Mouse (Mus musculus) liver, embryonic 12.5 days (tissue): ENCODE data around the gene Pon3. TPM values are rescaled to one million over a fixed set of nuclear protein-coding genes. Genes with fewer than 3 reads are reported as not detected.

Experiments
- ATAC-seq: fragments of 200-750 bp; cut with Nextera tagmentation; 2 replicates; pipeline ENCODE4 v1.8.0; 2017; ENCODE audit warnings: moderate number of reproducible peaks, mild to moderate bottlenecking, moderate library complexity
- H3K27ac ChIP-seq: fragments of 300-500 bp; sonication (generic); 2 replicates; pipeline ENCODE4 v1.5.1; 2016; ENCODE audit warnings: mild to moderate bottlenecking
- H3K27me3 ChIP-seq: fragments of 300-500 bp; sonication (generic); replicated peaks from 2 replicates; pipeline ENCODE4 v1.6.1; 2016; ENCODE audit warnings: mild to moderate bottlenecking, moderate library complexity
- H3K36me3 ChIP-seq: fragments of 300-500 bp; sonication (generic); 2 replicates; pipeline ENCODE4 v1.6.1; 2016; ENCODE audit warnings: mild to moderate bottlenecking, moderate library complexity
- H3K4me1 ChIP-seq: fragments of 300-500 bp; sonication (generic); 2 replicates; pipeline ENCODE4 v1.6.1; 2016
- H3K4me2 ChIP-seq: fragments of 300-500 bp; sonication (generic); 2 replicates; pipeline ENCODE4 v1.6.1; 2016; ENCODE audit warnings: mild to moderate bottlenecking, moderate library complexity
- H3K4me3 ChIP-seq: fragments of 300-500 bp; sonication (generic); 2 replicates; pipeline ENCODE4 v1.5.1; 2016; ENCODE audit warnings: mild to moderate bottlenecking, moderate library complexity
- H3K9ac ChIP-seq: fragments of 300-500 bp; sonication (generic); 2 replicates; pipeline ENCODE4 v1.6.1; 2016; ENCODE audit warnings: mild to moderate bottlenecking, moderate library complexity
- H3K9me3 ChIP-seq: fragments of 300-500 bp; sonication (generic); replicated peaks from 2 replicates; pipeline ENCODE4 v1.6.1; 2016; ENCODE audit warnings: mild to moderate bottlenecking, moderate library complexity
- WGBS: fragments of 180-500 bp; shearing (Covaris S2); methylation state at CpG from one replicate; pipeline ENCODE4 v1.1.7; 2016; ENCODE audit not compliant: insufficient replicate concordance; 5-methylcytosine and 5-hydroxymethylcytosine counted together
- polyA plus RNA-seq: library from polyadenylated mRNA; unstranded; fragments of >200 nt; fragmentation: Nextera tagmentation; extraction: Ambion mirVana; gene quantifications from 2 replicates; pipeline ENCODE4 v1.2.1, GENCODE M21; 2016

Gene Pon3
- polyA plus RNA-seq, 1 experiment from 2014 or later = 16.0 TPM

- Histone ChIP-seq H3K36me3 (no peaks in the 10 kb centered on the region), H3K9me3 (no peaks in the 10 kb centered on the region), H3K9ac (no peak overlapping the region), H3K4me2 (no peak overlapping the region), H3K27ac (no peak overlapping the region), H3K27me3 (peaks cover 5% of the 10 kb centered on the region; the same call in 1 of the 2 replicates), H3K4me3 (no peak overlapping the region), H3K4me1 (peaks cover 5% of the 10 kb centered on the region; the same call in 1 of the 2 replicates)
- 0 out of 2 replicates have a peak, but pooled peaks have one; percentile 30 for ATAC-seq
- WGBS = 73% methylated on average over 5 of the region's 5 CpGs
These were observed 57.5 kb downstream of the Pon3 start for GRCm38 (mm10) chr6:5198590-5198989.

GRCm38 (mm10) chr6:5193693-5194092 lies 62.4 kb downstream of the Pon3 start, which contains the start of gene Pon1:
TSS of gene Pon1 (minus strand) at chr6:5193946.
- Histone ChIP-seq H3K27me3 (peaks cover 5% of the 10 kb centered on the region; the same call in 1 of the 2 replicates), H3K9me3 (no peaks in the 10 kb centered on the region), H3K4me2 (no peak within 1 kb of the TSS), H3K36me3 (no peaks in the 10 kb centered on the region), H3K27ac (no peak within 1 kb of the TSS), H3K4me3 (no peak within 1 kb of the TSS), H3K4me1 (peaks cover 6% of the 10 kb centered on the region; the same call in 1 of the 2 replicates), H3K9ac (no peak within 1 kb of the TSS)
- peak; percentile 23; the same call in 1 of the 2 replicates for ATAC-seq
- WGBS = 44% methylated on average over 5 of the region's 5 CpGs

GRCm38 (mm10) chr6:5190761-5191160 lies 65.3 kb downstream of the Pon3 start:
- Histone ChIP-seq H3K9me3 (no peaks in the 10 kb centered on the region), H3K27me3 (peaks cover 3% of the 10 kb centered on the region; the same call in 1 of the 2 replicates), H3K9ac (no peak overlapping the region), H3K36me3 (no peaks in the 10 kb centered on the region), H3K4me1 (peaks cover 21% of the 10 kb centered on the region), H3K27ac (no peak overlapping the region), H3K4me3 (no peak overlapping the region), H3K4me2 (no peak overlapping the region)
- no peak for ATAC-seq
- WGBS = 50% methylated on average over 4 of the region's 4 CpGs

DNA sequence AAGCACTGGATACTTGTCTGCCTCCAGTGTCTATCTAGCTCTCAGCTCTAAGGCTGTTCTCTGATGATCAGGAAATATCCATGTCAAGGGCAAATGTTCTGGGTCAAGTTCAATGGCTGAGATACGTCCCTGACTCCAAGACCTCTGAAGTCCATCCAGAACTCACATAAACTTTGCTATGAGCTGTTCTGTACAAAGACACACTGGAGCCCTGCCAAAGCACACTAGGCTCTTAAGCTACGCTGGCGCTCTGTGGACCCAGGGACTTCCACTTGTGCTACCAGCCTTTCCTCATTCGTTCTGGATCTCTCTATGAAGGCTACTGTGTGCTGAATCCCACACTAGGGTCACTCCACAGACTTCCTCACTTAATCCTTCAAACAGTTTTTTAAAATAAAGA lies 66.6 kb downstream of the Pon3 start:
- H3K9ac ChIP-seq = no peak overlapping the region
- H3K4me2 ChIP-seq = no peak overlapping the region
- 63% methylated on average over 4 of the region's 4 CpGs for WGBS
- ATAC-seq = no peak
- no peaks in the 10 kb centered on the region for H3K9me3 ChIP-seq
- H3K4me1 ChIP-seq = peaks cover 25% of the 10 kb centered on the region
- no peak overlapping the region for H3K4me3 ChIP-seq
- H3K27ac ChIP-seq = no peak overlapping the region
- no peaks in the 10 kb centered on the region; the same call in 1 of the 2 replicates for H3K27me3 ChIP-seq
- no peaks in the 10 kb centered on the region for H3K36me3 ChIP-seq

- WGBS = 70% methylated on average over 6 of the region's 6 CpGs
- Histone ChIP-seq H3K36me3 (no peaks in the 10 kb centered on the region), H3K27me3 (no peaks in the 10 kb centered on the region; the same call in 1 of the 2 replicates), H3K9me3 (no peaks in the 10 kb centered on the region), H3K4me3 (no peak overlapping the region), H3K9ac (no peak overlapping the region), H3K4me2 (no peak overlapping the region), H3K27ac (no peak overlapping the region), H3K4me1 (peaks cover 25% of the 10 kb centered on the region)
- no peak for ATAC-seq
These were observed 67.1 kb downstream of the Pon3 start for GRCm38 (mm10) chr6:5188938-5189337.

GRCm38 (mm10) chr6:5188036-5188435 lies 68.0 kb downstream of the Pon3 start:
- H3K9me3 ChIP-seq = no peaks in the 10 kb centered on the region
- H3K27ac ChIP-seq = no peak overlapping the region
- WGBS = 69% methylated on average over 5 of the region's 5 CpGs
- no peak overlapping the region for H3K4me2 ChIP-seq
- no peaks in the 10 kb centered on the region; the same call in 1 of the 2 replicates for H3K27me3 ChIP-seq
- H3K4me1 ChIP-seq = peaks cover 25% of the 10 kb centered on the region
- H3K9ac ChIP-seq = no peak overlapping the region
- no peak for ATAC-seq
- no peak overlapping the region for H3K4me3 ChIP-seq
- H3K36me3 ChIP-seq = no peaks in the 10 kb centered on the region

- peaks cover 25% of the 10 kb centered on the region for H3K4me1 ChIP-seq
- no peak overlapping the region for H3K4me2 ChIP-seq
- H3K4me3 ChIP-seq = no peak overlapping the region
- no peaks in the 10 kb centered on the region for H3K36me3 ChIP-seq
- no peak for ATAC-seq
- no peak overlapping the region for H3K27ac ChIP-seq
- H3K27me3 ChIP-seq = no peaks in the 10 kb centered on the region; the same call in 1 of the 2 replicates
- 83% methylated on average over 6 of the region's 6 CpGs for WGBS
- H3K9ac ChIP-seq = no peak overlapping the region
- H3K9me3 ChIP-seq = no peaks in the 10 kb centered on the region
These were observed 68.5 kb downstream of the Pon3 start for GRCm38 (mm10) chr6:5187586-5187985.

GRCm38 (mm10) chr6:5186229-5186950 lies 69.7 kb downstream of the Pon3 start:
- no peak overlapping the region for H3K27ac ChIP-seq
- no peak overlapping the region for H3K9ac ChIP-seq
- H3K27me3 ChIP-seq = no peaks in the 10 kb centered on the region; the same call in 1 of the 2 replicates
- peak; percentile 99 for ATAC-seq
- H3K9me3 ChIP-seq = no peaks in the 10 kb centered on the region
- no peak overlapping the region for H3K4me3 ChIP-seq
- peak overlapping the region; percentile 11 for H3K4me2 ChIP-seq
- WGBS = 51% methylated on average over 7 of the region's 7 CpGs
- H3K36me3 ChIP-seq = no peaks in the 10 kb centered on the region
- peaks cover 27% of the 10 kb centered on the region for H3K4me1 ChIP-seq

DNA sequence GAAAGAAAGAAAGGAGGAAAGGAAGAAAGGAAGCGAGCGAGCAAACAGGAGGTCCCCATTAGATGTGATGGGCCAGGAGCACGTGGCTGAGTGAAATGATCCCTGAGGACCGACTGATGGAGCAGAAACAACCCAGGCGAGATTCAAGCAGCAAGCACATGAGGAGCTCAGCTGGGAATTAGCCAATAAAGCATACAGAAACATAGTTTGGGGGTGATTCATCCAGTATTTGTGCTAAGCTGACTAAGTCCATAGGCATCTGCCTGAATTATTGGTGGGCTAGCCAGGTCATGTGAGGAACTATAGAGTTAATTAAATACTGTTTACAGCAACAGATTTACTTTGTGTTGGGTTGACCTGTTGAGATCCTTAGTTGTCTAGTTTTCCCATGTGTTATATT lies 75.4 kb downstream of the Pon3 start:
- Histone ChIP-seq H3K4me1 (peaks cover 6% of the 10 kb centered on the region), H3K27ac (no peak overlapping the region), H3K4me2 (no peak overlapping the region), H3K27me3 (no peaks in the 10 kb centered on the region), H3K36me3 (no peaks in the 10 kb centered on the region), H3K9ac (no peak overlapping the region), H3K4me3 (no peak overlapping the region), H3K9me3 (no peaks in the 10 kb centered on the region)
- no peak for ATAC-seq
- WGBS = 66% methylated on average over 5 of the region's 5 CpGs

GRCm38 (mm10) chr6:5179189-5179588 lies 76.9 kb downstream of the Pon3 start:
- no peak overlapping the region for H3K4me3 ChIP-seq
- H3K27ac ChIP-seq = no peak overlapping the region
- no peak overlapping the region for H3K4me2 ChIP-seq
- no peak overlapping the region for H3K9ac ChIP-seq
- H3K27me3 ChIP-seq = no peaks in the 10 kb centered on the region
- no peaks in the 10 kb centered on the region for H3K36me3 ChIP-seq
- H3K4me1 ChIP-seq = 0 out of 2 replicates have a peak, but pooled peaks cover 3% of the 10 kb centered on the region
- ATAC-seq = no peak
- WGBS = 73% methylated on average over 6 of the region's 6 CpGs
- no peaks in the 10 kb centered on the region for H3K9me3 ChIP-seq

GRCm38 (mm10) chr6:5177967-5178891 lies 77.9 kb downstream of the Pon3 start:
- WGBS = 67% methylated on average over 19 of the region's 19 CpGs
- Histone ChIP-seq H3K27me3 (no peaks in the 10 kb centered on the region), H3K9ac (no peak overlapping the region), H3K4me1 (0 out of 2 replicates have a peak, but pooled peaks cover 3% of the 10 kb centered on the region), H3K4me3 (no peak overlapping the region), H3K4me2 (no peak overlapping the region), H3K36me3 (no peaks in the 10 kb centered on the region), H3K9me3 (no peaks in the 10 kb centered on the region), H3K27ac (no peak overlapping the region)
- ATAC-seq = no peak
